Mouse (Mus musculus) bone marrow macrophage, adult 2 months (primary cell): ENCODE data around the gene Inava.

Experiments
- CTCF ChIP-seq: IDR thresholded peaks from 2 replicates; pipeline ENCODE4 v1.5.1; 2012; ENCODE audit warnings: low read depth, mild to moderate bottlenecking, low read length, moderate library complexity
- POLR2A ChIP-seq: IDR thresholded peaks from 2 replicates; pipeline ENCODE4 v1.6.1; 2012; ENCODE audit warnings: mild to moderate bottlenecking, low read depth, low read length, borderline replicate concordance

DNA sequence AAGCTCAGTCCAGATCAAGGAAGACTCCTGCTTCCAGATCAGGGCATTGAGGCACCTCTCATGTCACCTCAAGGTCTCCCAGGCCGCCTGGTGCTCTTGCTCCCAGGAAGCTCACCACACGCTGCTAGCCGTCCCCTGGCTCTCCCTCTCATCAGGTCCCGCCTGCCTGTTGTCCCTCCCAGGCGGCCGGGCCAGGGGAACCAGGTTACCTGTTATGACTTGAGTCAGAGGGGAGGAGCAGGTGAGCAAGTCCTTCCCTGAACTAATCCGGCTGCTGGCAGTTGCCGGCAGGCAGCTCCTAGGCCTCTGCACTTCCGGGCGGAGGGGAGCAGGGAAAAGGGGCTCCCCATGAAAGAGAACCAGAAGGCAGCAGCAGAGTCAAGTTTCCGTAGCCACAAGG is 3.9 kb downstream of the Inava start:
- TF ChIP-seq CTCF (no peak), POLR2A (no peak)
